Mouse (Mus musculus) cortical plate, adult 2 months (tissue): ENCODE results near the gene Etfa.

Source experiments
- CTCF ChIP-seq: fragments of 200-500 bp; IDR thresholded peaks from 2 replicates; pipeline ENCODE4 v1.5.1; 2011; ENCODE audit warnings: mild to moderate bottlenecking, control low read depth, low read length; ENCODE audit not compliant: insufficient read depth; ENCODE audit errors: extremely low read depth
- POLR2A ChIP-seq: fragments of 200-500 bp; IDR thresholded peaks from 2 replicates; pipeline ENCODE4 v1.6.1; 2011; ENCODE audit warnings: mild to moderate bottlenecking, low read length, control low read depth; ENCODE audit not compliant: insufficient read depth; ENCODE audit errors: extremely low read depth

DNA sequence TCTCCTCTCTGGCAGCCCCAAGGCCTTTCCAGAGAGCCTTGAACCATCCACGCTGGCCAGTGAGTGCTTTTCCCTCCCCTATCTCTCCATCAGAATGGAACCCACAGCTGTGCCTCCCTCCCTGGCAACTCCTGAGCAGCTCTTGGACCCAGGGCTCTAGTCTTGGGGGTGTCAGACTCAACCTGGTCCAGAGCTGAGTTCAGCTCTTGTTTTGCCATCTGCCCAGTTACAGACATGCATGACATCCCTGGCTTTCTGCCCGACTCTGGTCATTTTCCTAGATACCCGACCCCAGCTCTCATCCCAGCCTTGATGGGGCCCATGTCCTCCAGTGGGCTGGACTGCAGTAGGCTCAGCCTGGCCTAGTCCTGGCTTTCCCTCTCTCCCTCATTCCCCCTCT is 73.6 kb downstream of the Etfa start:
- TF ChIP-seq POLR2A (no peak), CTCF (no peak)
